Mouse (Mus musculus) left cerebral cortex, adult 2 months (tissue): ENCODE data around the gene Bivm. TPM values are rescaled to one million over a fixed set of nuclear protein-coding genes. Genes with fewer than 3 reads are reported as not detected.
A peak's percentile ranks its signal among the peaks of the same experiment; 100 is the strongest.

Experiments used
- DNase-seq, 2 experiments: peaks; one replicate each; pipeline ENCODE4 v3.0.0; 2021 to 2022; ENCODE audit warnings: low spot score in 2 of 2, mixed read lengths in 1 of 2; ENCODE audit errors: extremely low spot score in 1 of 2
- H3K27ac ChIP-seq: fragments of 200-600 bp; 2 replicates; pipeline ENCODE4 v1.8.1; 2022
- H3K4me3 ChIP-seq: fragments of 200-600 bp; 2 replicates; pipeline ENCODE4 v1.8.1; 2022
- CTCF ChIP-seq: fragments of 200-600 bp; IDR thresholded peaks from 2 replicates; pipeline ENCODE4 v1.8.1; 2022; ENCODE audit warnings: antibody characterized with exemption, mild to moderate bottlenecking, moderate library complexity
- intact Hi-C: fragments of 180-260 bp; cut with DNase I; formaldehyde crosslinking; loops from one replicate; pipeline ENCODE4 v1.15.1; 2025
- total RNA-seq, 2 experiments: library from RNA; stranded (reverse); gene quantifications; 2 replicates each; pipeline ENCODE4 v1.2.3; 2021

The Bivm gene
- total RNA-seq, 2 experiments from 2014 or later, result 32.0 to 38.9 TPM

- Histone ChIP-seq H3K4me3 (no peak overlapping the region), H3K27ac (no peak overlapping the region)
- no peak for TF ChIP-seq CTCF
- intact Hi-C loops, result no loop called here
- peak in 1 of 2 experiments; percentile 22 for DNase-seq
These were observed 67.6 kb downstream of the Bivm start for GRCm38 (mm10) chr1:44186396-44186795.

Other genes starting within 250 kb of the Bivm start
- gene Tpp2, start 185.3 kb upstream of the Bivm start, total RNA-seq, result 10 to 100 TPM; 47.4 to 50.5 TPM
- not detected for gene Mettl21c, start 98.9 kb upstream of the Bivm start, total RNA-seq
- not detected for gene Gm8251, start 57.0 kb upstream of the Bivm start, total RNA-seq
- gene Tex30, start 16.5 kb upstream of the Bivm start, total RNA-seq, result 10 to 100 TPM in 1 of 2 experiments, 1 to 10 TPM in 1; 9.6 to 10.5 TPM
- gene Kdelc1, start 149 bp upstream of the Bivm start, total RNA-seq, result 1 to 10 TPM; 8.3 to 8.9 TPM
- 10 to 100 TPM; 24.6 TPM for gene Ercc5, start 28.8 kb downstream of the Bivm start, total RNA-seq
- gene Mettl21e, start 100.0 kb downstream of the Bivm start, total RNA-seq, result not detected